Mouse (Mus musculus) myocyte (in vitro differentiated cells): ENCODE data around the gene Uqcrfs1. TPM values are rescaled to one million over a fixed set of nuclear protein-coding genes. Genes with fewer than 3 reads are reported as not detected.

Source experiments
- H3K27me3 ChIP-seq: one replicate; pipeline ENCODE4 v1.6.1; 2011; ENCODE audit not compliant: control insufficient read depth, insufficient read depth, insufficient read length
- H3K36me3 ChIP-seq: one replicate; pipeline ENCODE4 v1.6.1; 2011; ENCODE audit not compliant: control insufficient read depth, insufficient read depth
- H3K4me2 ChIP-seq: one replicate; pipeline ENCODE4 v1.6.1; 2011; ENCODE audit warnings: low read depth, control low read depth
- H3K4me3 ChIP-seq: one replicate; pipeline ENCODE4 v1.5.1; 2011; ENCODE audit warnings: mild to moderate bottlenecking, control low read depth, moderate library complexity
- H3K79me2 ChIP-seq: one replicate; pipeline ENCODE4 v1.6.1; 2011; ENCODE audit not compliant: control insufficient read depth, insufficient read depth
- H3ac ChIP-seq: one replicate; pipeline ENCODE4 v1.6.1; 2011; ENCODE audit not compliant: control insufficient read depth, insufficient read length
- CEBPB ChIP-seq: IDR thresholded peaks from 2 replicates; pipeline ENCODE4 v1.6.1; 2011; ENCODE audit warnings: mild to moderate bottlenecking, moderate library complexity; ENCODE audit not compliant: poor library complexity, insufficient read depth, severe bottlenecking
- E2F4 ChIP-seq: IDR thresholded peaks from one replicate; pipeline ENCODE4 v1.6.1; 2011; ENCODE audit warnings: mild to moderate bottlenecking, control low read depth, moderate library complexity; ENCODE audit not compliant: insufficient read depth
- MAX ChIP-seq: IDR thresholded peaks from one replicate; pipeline ENCODE4 v1.6.1; 2011; ENCODE audit warnings: low read depth, mild to moderate bottlenecking, control low read depth
- MYOD1 ChIP-seq, 3 experiments: IDR thresholded peaks; one replicate each; pipeline ENCODE4 v1.6.1; 2011; ENCODE audit warnings: control low read depth in 2 of 3, low read depth in 2 of 3, mild to moderate bottlenecking in 2 of 3, moderate library complexity in 1 of 3; ENCODE audit not compliant: insufficient read length in 2 of 3, control insufficient read depth in 1 of 3
- MYOG ChIP-seq, 3 experiments: IDR thresholded peaks; one replicate each; pipeline ENCODE4 v1.6.1; 2011; ENCODE audit warnings: control low read depth in 2 of 3, low read depth in 2 of 3, mild to moderate bottlenecking in 2 of 3; ENCODE audit not compliant: insufficient read length in 2 of 3, control insufficient read depth in 1 of 3, insufficient read depth in 1 of 3
- POLR2A ChIP-seq: IDR thresholded peaks from one replicate; pipeline ENCODE4 v1.6.1; 2011; ENCODE audit warnings: low read depth, mild to moderate bottlenecking, control low read depth, moderate library complexity; ENCODE audit not compliant: insufficient read length
- POLR2AphosphoS2 ChIP-seq: IDR thresholded peaks from one replicate; pipeline ENCODE4 v1.6.1; 2011; ENCODE audit warnings: low read depth, control low read depth; ENCODE audit not compliant: insufficient read length
- REST ChIP-seq: IDR thresholded peaks from one replicate; pipeline ENCODE4 v1.6.1; 2011; ENCODE audit warnings: mild to moderate bottlenecking, control low read depth, moderate library complexity; ENCODE audit not compliant: insufficient read depth, insufficient read length
- SRF ChIP-seq: IDR thresholded peaks from one replicate; pipeline ENCODE4 v1.6.1; 2011; ENCODE audit warnings: low read depth; ENCODE audit not compliant: control insufficient read depth, insufficient read length
- TCF12 ChIP-seq: IDR thresholded peaks from one replicate; pipeline ENCODE4 v1.6.1; 2011; ENCODE audit warnings: mild to moderate bottlenecking, control low read depth; ENCODE audit not compliant: poor library complexity, insufficient read depth, severe bottlenecking
- TCF3 ChIP-seq: IDR thresholded peaks from one replicate; pipeline ENCODE4 v1.6.1; 2011; ENCODE audit warnings: low read depth, control low read depth; ENCODE audit not compliant: insufficient read length
- USF1 ChIP-seq: IDR thresholded peaks from one replicate; pipeline ENCODE4 v1.6.1; 2011; ENCODE audit warnings: low read depth, mild to moderate bottlenecking, control low read depth, moderate library complexity
- polyA plus RNA-seq: library from polyadenylated mRNA; unstranded; fragments of >200 nt; fragmentation: generic; extraction: Trizol; gene quantifications from one replicate; pipeline ENCODE4 v1.2.1, GENCODE M21; 2012; ENCODE audit warnings: missing spikeins

The Uqcrfs1 gene
- polyA plus RNA-seq, 1 experiment, result 229 TPM

- H3K4me3 ChIP-seq, result no peak overlapping the region
- TF ChIP-seq E2F4, result no peak
- H3ac ChIP-seq, result no peak overlapping the region
- no peak overlapping the region for H3K4me2 ChIP-seq
- H3K27me3 ChIP-seq, result no peaks in the 10 kb centered on the region
- H3K79me2 ChIP-seq, result no peaks in the 10 kb centered on the region
- no peaks in the 10 kb centered on the region for H3K36me3 ChIP-seq
Measured at GRCm38 (mm10) chr13:30572971-30573370, 27.8 kb upstream of the Uqcrfs1 start.

- H3K27me3 ChIP-seq, result no peaks in the 10 kb centered on the region
- no peak overlapping the region for H3K4me2 ChIP-seq
- H3K36me3 ChIP-seq, result no peaks in the 10 kb centered on the region
- no peaks in the 10 kb centered on the region for H3K79me2 ChIP-seq
- H3K4me3 ChIP-seq, result no peak overlapping the region
- H3ac ChIP-seq, result no peak overlapping the region
- no peak for TF ChIP-seq MAX
Measured at GRCm38 (mm10) chr13:30570182-30570581, 25.0 kb upstream of the Uqcrfs1 start.

DNA sequence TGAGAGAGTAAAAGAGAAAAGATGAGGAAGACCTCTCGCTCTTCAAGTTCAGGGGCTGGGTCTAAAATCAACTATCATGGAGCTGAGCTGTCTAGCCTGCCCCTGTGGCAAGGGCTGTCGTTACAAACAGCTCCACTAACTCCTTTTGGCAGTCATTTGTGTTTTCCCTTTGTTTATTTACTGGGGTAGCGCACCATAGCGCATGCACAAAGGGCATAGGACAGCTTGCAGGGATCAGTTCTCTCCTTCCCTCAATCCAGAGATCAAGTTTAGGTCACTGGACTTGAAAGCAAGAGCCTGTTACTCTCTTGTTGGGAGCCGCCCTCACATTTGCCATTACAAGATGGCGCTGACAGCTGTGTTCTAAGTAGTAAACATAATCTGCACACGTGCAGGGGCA, 22.4 kb upstream of the Uqcrfs1 start:
- no peaks in the 10 kb centered on the region for H3K27me3 ChIP-seq
- H3ac ChIP-seq, result no peak overlapping the region
- TF ChIP-seq MYOD1 (IDR thresholded peaks at IDR 0.05; ENCODE audit: control insufficient read depth in 1 of 3, insufficient read length in 2 of 3, low read depth in 2 of 3), result no peak
- TF ChIP-seq REST, result no peak
- no peak for TF ChIP-seq POLR2AphosphoS2
- TF ChIP-seq TCF12, result no peak
- H3K4me3 ChIP-seq, result no peak overlapping the region
- no peaks in the 10 kb centered on the region for H3K79me2 ChIP-seq
- no peaks in the 10 kb centered on the region for H3K36me3 ChIP-seq
- no peak overlapping the region for H3K4me2 ChIP-seq

DNA sequence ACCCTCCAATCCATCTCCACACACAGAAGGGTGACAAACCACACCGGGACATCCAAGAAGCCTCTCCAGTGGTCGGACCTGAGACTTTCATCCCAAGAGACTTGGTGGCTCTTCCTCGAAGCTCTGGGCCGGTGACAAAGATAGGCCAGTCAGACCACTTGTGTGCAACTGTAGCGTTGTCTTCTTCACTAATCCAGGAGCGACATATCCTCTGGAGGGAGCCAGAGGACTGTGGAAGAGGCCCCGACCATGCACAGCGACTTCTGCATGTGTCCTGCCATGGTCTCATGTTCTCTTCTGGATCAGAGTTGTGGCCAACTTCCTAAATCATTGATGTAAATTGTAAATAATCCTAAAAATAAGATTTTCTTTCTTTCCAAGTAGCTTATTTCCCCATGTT, 21.6 kb upstream of the Uqcrfs1 start:
- no peaks in the 10 kb centered on the region for H3K79me2 ChIP-seq
- no peaks in the 10 kb centered on the region for H3K36me3 ChIP-seq
- H3K4me2 ChIP-seq, result no peak overlapping the region
- H3K4me3 ChIP-seq, result no peak overlapping the region
- no peaks in the 10 kb centered on the region for H3K27me3 ChIP-seq
- H3ac ChIP-seq, result no peak overlapping the region
- no peak for TF ChIP-seq REST
- no peak for TF ChIP-seq MAX
- no peak for TF ChIP-seq SRF
- TF ChIP-seq MYOD1 (IDR thresholded peaks at IDR 0.05; ENCODE audit: control insufficient read depth in 1 of 3, insufficient read length in 2 of 3, low read depth in 2 of 3), result no peak

- Histone ChIP-seq H3K79me2 (no peaks in the 10 kb centered on the region), H3K4me3 (no peak overlapping the region), H3K4me2 (no peak overlapping the region), H3K27me3 (no peaks in the 10 kb centered on the region), H3ac (no peak overlapping the region), H3K36me3 (no peaks in the 10 kb centered on the region)
- TF ChIP-seq E2F4 (no peak), SRF (no peak), MYOD1 (IDR thresholded peaks at IDR 0.05; ENCODE audit: control insufficient read depth in 1 of 3, insufficient read length in 2 of 3, low read depth in 2 of 3) (no peak), POLR2A (no peak), MYOG (IDR thresholded peaks at IDR 0.05; ENCODE audit: control insufficient read depth in 1 of 3, insufficient read depth in 1 of 3, insufficient read length in 2 of 3, low read depth in 2 of 3) (no peak), USF1 (no peak), CEBPB (no peak), MAX (no peak), REST (no peak), POLR2AphosphoS2 (no peak), TCF12 (no peak), TCF3 (no peak)
Measured at GRCm38 (mm10) chr13:30560603-30561002, 15.4 kb upstream of the Uqcrfs1 start.

- H3K4me3 ChIP-seq, result no peak overlapping the region
- no peaks in the 10 kb centered on the region for H3K27me3 ChIP-seq
- no peaks in the 10 kb centered on the region for H3K36me3 ChIP-seq
- H3K79me2 ChIP-seq, result no peaks in the 10 kb centered on the region
- H3K4me2 ChIP-seq, result no peak overlapping the region
- no peak for TF ChIP-seq MYOD1 (IDR thresholded peaks at IDR 0.05; ENCODE audit: control insufficient read depth in 1 of 3, insufficient read length in 2 of 3, low read depth in 2 of 3)
- H3ac ChIP-seq, result no peak overlapping the region
Measured at GRCm38 (mm10) chr13:30560052-30560451, 14.9 kb upstream of the Uqcrfs1 start.

GRCm38 (mm10) chr13:30557751-30558150, 12.6 kb upstream of the Uqcrfs1 start:
- H3K36me3 ChIP-seq, result no peaks in the 10 kb centered on the region
- no peaks in the 10 kb centered on the region for H3K27me3 ChIP-seq
- TF ChIP-seq TCF3 (no peak), USF1 (no peak), TCF12 (no peak), MYOD1 (IDR thresholded peaks at IDR 0.05; ENCODE audit: control insufficient read depth in 1 of 3, insufficient read length in 2 of 3, low read depth in 2 of 3) (no peak), CEBPB (no peak), POLR2A (no peak), E2F4 (no peak), SRF (no peak), REST (no peak), POLR2AphosphoS2 (no peak), MYOG (IDR thresholded peaks at IDR 0.05; ENCODE audit: control insufficient read depth in 1 of 3, insufficient read depth in 1 of 3, insufficient read length in 2 of 3, low read depth in 2 of 3) (no peak), MAX (no peak)
- H3ac ChIP-seq, result no peak overlapping the region
- H3K4me2 ChIP-seq, result no peak overlapping the region
- no peak overlapping the region for H3K4me3 ChIP-seq
- no peaks in the 10 kb centered on the region for H3K79me2 ChIP-seq
